Mouse (Mus musculus): ENCODE measurements at regions not wholly inside any gene's neighbourhood (a gene's known extent, or its start where the extent isn't known, plus 50 kb on each side); places are given as distances from the start of the nearest gene placed in this dataset.

DNA sequence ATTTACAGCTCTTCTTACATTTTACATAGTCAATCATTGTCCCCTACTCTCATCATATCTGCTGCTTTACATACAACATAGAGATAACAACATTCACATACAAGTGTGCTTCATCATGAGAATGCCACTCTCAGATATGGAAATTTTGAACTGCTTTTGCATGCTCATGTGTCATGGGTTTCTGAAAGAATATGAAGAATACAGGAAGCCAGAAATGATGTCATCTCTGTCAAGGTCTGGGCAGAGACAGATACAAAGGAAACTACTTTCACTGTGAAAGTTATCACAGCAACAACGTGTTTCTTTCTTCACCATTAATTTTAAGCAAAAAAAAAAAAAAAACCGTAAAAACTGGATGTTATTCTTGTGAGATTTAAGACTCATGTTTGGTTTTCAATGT is 590.5 kb downstream of the Nxph1 start:
- no peak for TF ChIP-seq POU5F1 (IDR thresholded peaks at IDR 0.05; ENCODE audit: borderline replicate concordance, low read length)
- no peak for TF ChIP-seq CTCF (conservative IDR thresholded peaks at IDR 0.05; ENCODE audit: low read length)
